Mouse (Mus musculus) lung, postnatal 0 days (tissue): ENCODE measurements at regions not wholly inside any gene's neighbourhood (a gene's known extent, or its start where the extent isn't known, plus 50 kb on each side); places are given as distances from the start of the nearest gene placed in this dataset.

Experiments used
- CTCF ChIP-seq: IDR thresholded peaks from 2 replicates; pipeline ENCODE4 v1.5.1; 2016; ENCODE audit warnings: antibody characterized with exemption, mild to moderate bottlenecking
- EP300 ChIP-seq: IDR thresholded peaks from 2 replicates; pipeline ENCODE4 v1.6.1; 2016; ENCODE audit warnings: antibody characterized with exemption, mild to moderate bottlenecking, control low read depth

- no peak for TF ChIP-seq CTCF
- no peak for TF ChIP-seq EP300
Measured at GRCm38 (mm10) chr10:67599390-67599789, 50.6 kb upstream of the Ado start.
